Mouse (Mus musculus) lung, adult 2 months (tissue): ENCODE measurements around the gene Nt5m.

Experiments used
- CTCF ChIP-seq: fragments of 200-500 bp; IDR thresholded peaks from 2 replicates; pipeline ENCODE4 v1.5.1; 2011; ENCODE audit warnings: mild to moderate bottlenecking, low read length, control low read depth; ENCODE audit not compliant: insufficient read depth
- POLR2A ChIP-seq: fragments of 200-500 bp; IDR thresholded peaks from 2 replicates; pipeline ENCODE4 v1.6.1; 2011; ENCODE audit warnings: low read depth, mild to moderate bottlenecking, control low read depth, low read length, borderline replicate concordance; ENCODE audit errors: extremely low read depth

GRCm38 (mm10) chr11:59906521-59907123, 67.4 kb downstream of the Nt5m start:
- no peak for TF ChIP-seq CTCF
- no peak for TF ChIP-seq POLR2A
